Mouse (Mus musculus) heart, postnatal 0 days (tissue): Measurements from ENCODE around the gene Mmp21.

Source experiments
- CTCF ChIP-seq: IDR thresholded peaks from 2 replicates; pipeline ENCODE4 v1.5.1; 2016; ENCODE audit warnings: antibody characterized with exemption, control low read depth, low read depth
- EP300 ChIP-seq: IDR thresholded peaks from 2 replicates; pipeline ENCODE4 v1.6.1; 2016; ENCODE audit warnings: antibody characterized with exemption, low read depth

GRCm38 (mm10) chr7:133676002-133676401, 3.9 kb downstream of the Mmp21 start:
- peak; percentile 31 for TF ChIP-seq CTCF
- TF ChIP-seq EP300, result no peak
